Mouse (Mus musculus) small intestine, adult 2 months (tissue): Measurements from ENCODE around the gene Slc16a14. TPM values are rescaled to one million over a fixed set of nuclear protein-coding genes. Genes with fewer than 3 reads are reported as not detected.

ENCODE experiments used
- H3K27ac ChIP-seq: fragments of 200-500 bp; 2 replicates; pipeline ENCODE4 v1.5.1; 2012; ENCODE audit warnings: low read depth, low read length, control low read depth, inconsistent platforms; ENCODE audit not compliant: insufficient read depth
- H3K27me3 ChIP-seq: fragments of 200-500 bp; 2 replicates; pipeline ENCODE4 v1.6.1; 2012; ENCODE audit warnings: mild to moderate bottlenecking, moderate library complexity, low read length, inconsistent platforms; ENCODE audit not compliant: control insufficient read depth, insufficient read depth
- H3K36me3 ChIP-seq: fragments of 200-500 bp; 2 replicates; pipeline ENCODE4 v1.6.1; 2012; ENCODE audit warnings: mild to moderate bottlenecking, low read length, control low read depth, inconsistent platforms; ENCODE audit not compliant: control insufficient read depth, insufficient read depth
- H3K4me1 ChIP-seq: fragments of 200-500 bp; 2 replicates; pipeline ENCODE4 v1.6.1; 2012; ENCODE audit warnings: low read length, inconsistent platforms, mixed read lengths; ENCODE audit not compliant: control insufficient read depth, insufficient read depth, insufficient read length
- H3K4me3 ChIP-seq: fragments of 200-500 bp; 2 replicates; pipeline ENCODE4 v1.5.1; 2012; ENCODE audit warnings: low read depth, mild to moderate bottlenecking, control low read depth, inconsistent platforms, low read length, moderate library complexity
- CTCF ChIP-seq: fragments of 200-500 bp; IDR thresholded peaks from 2 replicates; pipeline ENCODE4 v1.5.1; 2012; ENCODE audit warnings: low read depth, mild to moderate bottlenecking, control low read depth, inconsistent platforms, low read length, moderate library complexity, mixed read lengths; ENCODE audit not compliant: insufficient replicate concordance, insufficient read length; ENCODE audit errors: extremely low read depth
- POLR2A ChIP-seq: fragments of 200-500 bp; IDR thresholded peaks from 2 replicates; pipeline ENCODE4 v1.6.1; 2012; ENCODE audit warnings: low read depth, mild to moderate bottlenecking, control low read depth, inconsistent platforms, low read length, moderate library complexity
- WGBS: fragments of 180-500 bp; shearing (Covaris S2); methylation state at CpG from one replicate; pipeline ENCODE4 v1.1.7; 2018; 5-methylcytosine and 5-hydroxymethylcytosine counted together
- polyA plus RNA-seq: library from polyadenylated mRNA; depleted of rRNA; stranded (reverse); fragments of >200 nt; gene quantifications from 2 replicates; pipeline ENCODE4 v1.2.3, GENCODE M21; 2012

Slc16a14 gene
- polyA plus RNA-seq, 1 experiment: 0.04 TPM

GRCm38 (mm10) chr1:84910177-84910804, 24.6 kb downstream of the Slc16a14 start:
- 80% methylated on average over 8 of the region's 8 CpGs for WGBS

GRCm38 (mm10) chr1:84904467-84904866, 30.5 kb downstream of the Slc16a14 start:
- H3K4me1 ChIP-seq: no peaks in the 10 kb centered on the region
- H3K27ac ChIP-seq: no peak overlapping the region
- 90% methylated on average over 2 of the region's 2 CpGs for WGBS
- no peaks in the 10 kb centered on the region for H3K36me3 ChIP-seq
- H3K27me3 ChIP-seq: no peaks in the 10 kb centered on the region
- H3K4me3 ChIP-seq: no peak overlapping the region
- TF ChIP-seq POLR2A: no peak
- TF ChIP-seq CTCF: no peak

More at GRCm38 (mm10) chr1:84910177-84910804, 24.6 kb downstream of the Slc16a14 start:
- Histone ChIP-seq H3K27ac (no peak overlapping the region), H3K36me3 (no peaks in the 10 kb centered on the region), H3K27me3 (no peaks in the 10 kb centered on the region), H3K4me1 (no peaks in the 10 kb centered on the region), H3K4me3 (no peak overlapping the region)
- no peak for TF ChIP-seq CTCF
- no peak for TF ChIP-seq POLR2A

- Histone ChIP-seq H3K27ac (no peak overlapping the region), H3K4me1 (no peaks in the 10 kb centered on the region), H3K36me3 (no peaks in the 10 kb centered on the region), H3K4me3 (no peak overlapping the region), H3K27me3 (no peaks in the 10 kb centered on the region)
- no peak for TF ChIP-seq POLR2A
- no peak for TF ChIP-seq CTCF
- 92% methylated on average over 6 of the region's 6 CpGs for WGBS
Measured at GRCm38 (mm10) chr1:84899156-84899555, 35.8 kb downstream of the Slc16a14 start.

- 82% methylated on average over 6 of the region's 6 CpGs for WGBS
Measured at GRCm38 (mm10) chr1:84897364-84897763, 37.6 kb downstream of the Slc16a14 start.

GRCm38 (mm10) chr1:84891746-84892145, 43.2 kb downstream of the Slc16a14 start:
- Histone ChIP-seq H3K4me3 (no peak overlapping the region), H3K27me3 (no peaks in the 10 kb centered on the region), H3K4me1 (no peaks in the 10 kb centered on the region), H3K36me3 (no peaks in the 10 kb centered on the region), H3K27ac (no peak overlapping the region)
- 80% methylated on average over 9 of the region's 9 CpGs for WGBS
- TF ChIP-seq CTCF: no peak
- TF ChIP-seq POLR2A: no peak

More at GRCm38 (mm10) chr1:84897364-84897763, 37.6 kb downstream of the Slc16a14 start:
- Histone ChIP-seq H3K4me3 (no peak overlapping the region), H3K4me1 (no peaks in the 10 kb centered on the region), H3K27ac (no peak overlapping the region), H3K36me3 (no peaks in the 10 kb centered on the region), H3K27me3 (no peaks in the 10 kb centered on the region)
- no peak for TF ChIP-seq POLR2A
- no peak for TF ChIP-seq CTCF

GRCm38 (mm10) chr1:84890503-84890902, 44.4 kb downstream of the Slc16a14 start:
- TF ChIP-seq POLR2A (no peak), CTCF (no peak)
- 75% methylated on average over 7 of the region's 7 CpGs for WGBS
- Histone ChIP-seq H3K27me3 (no peaks in the 10 kb centered on the region), H3K27ac (no peak overlapping the region), H3K4me3 (no peak overlapping the region), H3K4me1 (no peaks in the 10 kb centered on the region), H3K36me3 (no peaks in the 10 kb centered on the region)

- Histone ChIP-seq H3K36me3 (no peaks in the 10 kb centered on the region), H3K4me3 (no peak overlapping the region), H3K27me3 (no peaks in the 10 kb centered on the region), H3K4me1 (no peaks in the 10 kb centered on the region), H3K27ac (no peak overlapping the region)
- TF ChIP-seq POLR2A (no peak), CTCF (no peak)
- 59% methylated on average over 7 of the region's 7 CpGs for WGBS
Measured at GRCm38 (mm10) chr1:84890005-84890393, 44.9 kb downstream of the Slc16a14 start.

GRCm38 (mm10) chr1:84889330-84890004, 45.5 kb downstream of the Slc16a14 start:
- no peaks in the 10 kb centered on the region for H3K36me3 ChIP-seq
- TF ChIP-seq POLR2A: no peak
- TF ChIP-seq CTCF: no peak
- H3K4me1 ChIP-seq: no peaks in the 10 kb centered on the region
- WGBS: 66% methylated on average over 8 of the region's 8 CpGs
- no peaks in the 10 kb centered on the region for H3K27me3 ChIP-seq
- no peak overlapping the region for H3K4me3 ChIP-seq
- H3K27ac ChIP-seq: no peak overlapping the region
